Mouse (Mus musculus): ENCODE data around the gene Gm16867.
"Not testable (repeated sequence)": the region's sequence is repeated elsewhere in the genome, so short reads cannot be mapped to it uniquely, and the experiment has no call there.

- TF ChIP-seq CTCF (conservative IDR thresholded peaks at IDR 0.05 in 1 of 2, IDR thresholded peaks at IDR 0.05 in 1 of 2; ENCODE audit: low read depth in 2 of 2, low read length in 2 of 2); EP300 (IDR thresholded peaks at IDR 0.05; ENCODE audit: low read length); POLR2A (IDR thresholded peaks at IDR 0.05; ENCODE audit: low read depth, low read length); NELFE (IDR thresholded peaks at IDR 0.05; ENCODE audit: low read depth, low read length); MAFK (IDR thresholded peaks at IDR 0.05; ENCODE audit: insufficient replicate concordance, low read length); SIN3A (IDR thresholded peaks at IDR 0.05; ENCODE audit: low read length); E2F4 (IDR thresholded peaks at IDR 0.05; ENCODE audit: insufficient replicate concordance, low read depth, low read length); JUN (IDR thresholded peaks at IDR 0.05; ENCODE audit: insufficient read depth, low read depth, low read length); NRF1 (IDR thresholded peaks at IDR 0.05; ENCODE audit: low read depth, low read length); ZMIZ1 (IDR thresholded peaks at IDR 0.05; ENCODE audit: low read depth, low read length): not testable (repeated sequence)
These were observed 39.5 kb upstream of the Gm16867 start for GRCm38 (mm10) chr14:69542695-69543094.
